Mouse (Mus musculus): ENCODE results near the gene Rangrf.
"Not testable (repeated sequence)": the region's sequence is repeated elsewhere in the genome, so short reads cannot be mapped to it uniquely, and the experiment has no call there.

Gene Rangrf

DNA sequence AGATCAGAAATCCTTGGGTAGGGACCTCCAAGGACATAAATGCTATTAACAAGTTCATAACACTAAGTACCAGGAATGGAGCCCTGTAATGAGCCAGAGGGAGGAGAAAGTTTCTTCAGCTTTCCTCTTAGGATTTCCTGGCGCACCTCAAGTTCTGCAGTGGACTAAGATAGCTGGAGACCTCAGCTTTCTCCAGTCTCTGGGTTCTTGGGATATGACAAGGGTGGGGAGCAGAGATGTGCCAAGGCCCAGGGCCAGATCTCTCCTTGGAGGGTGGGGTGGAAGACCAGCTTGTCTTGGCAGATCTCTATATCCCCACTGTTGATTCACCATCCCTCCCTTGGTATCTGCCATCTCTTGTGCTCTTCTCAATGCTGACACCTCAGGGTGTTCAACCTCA, 616 bp upstream of the Rangrf start:
- no peak for DNase-seq

DNA sequence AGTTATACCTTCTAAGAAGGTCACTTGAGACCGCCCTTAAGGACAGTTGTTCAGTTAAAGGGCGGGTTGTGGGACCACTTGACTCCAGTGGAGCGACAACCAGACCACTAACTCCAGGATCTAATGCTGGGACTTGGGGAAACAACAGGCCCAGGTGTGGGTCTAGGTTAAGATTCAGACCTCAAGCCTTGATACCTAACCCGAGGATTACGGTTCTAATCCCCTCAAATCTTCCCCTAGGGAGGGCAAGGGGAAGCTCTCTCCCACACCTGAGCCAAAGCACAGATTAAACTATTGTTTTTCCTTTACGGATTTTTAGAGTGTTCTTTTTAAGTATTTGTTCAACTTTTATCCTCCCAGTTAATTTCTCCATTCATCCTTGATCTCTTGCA, 930 bp downstream of the Rangrf start:
- DNase-seq: no peak

DNA sequence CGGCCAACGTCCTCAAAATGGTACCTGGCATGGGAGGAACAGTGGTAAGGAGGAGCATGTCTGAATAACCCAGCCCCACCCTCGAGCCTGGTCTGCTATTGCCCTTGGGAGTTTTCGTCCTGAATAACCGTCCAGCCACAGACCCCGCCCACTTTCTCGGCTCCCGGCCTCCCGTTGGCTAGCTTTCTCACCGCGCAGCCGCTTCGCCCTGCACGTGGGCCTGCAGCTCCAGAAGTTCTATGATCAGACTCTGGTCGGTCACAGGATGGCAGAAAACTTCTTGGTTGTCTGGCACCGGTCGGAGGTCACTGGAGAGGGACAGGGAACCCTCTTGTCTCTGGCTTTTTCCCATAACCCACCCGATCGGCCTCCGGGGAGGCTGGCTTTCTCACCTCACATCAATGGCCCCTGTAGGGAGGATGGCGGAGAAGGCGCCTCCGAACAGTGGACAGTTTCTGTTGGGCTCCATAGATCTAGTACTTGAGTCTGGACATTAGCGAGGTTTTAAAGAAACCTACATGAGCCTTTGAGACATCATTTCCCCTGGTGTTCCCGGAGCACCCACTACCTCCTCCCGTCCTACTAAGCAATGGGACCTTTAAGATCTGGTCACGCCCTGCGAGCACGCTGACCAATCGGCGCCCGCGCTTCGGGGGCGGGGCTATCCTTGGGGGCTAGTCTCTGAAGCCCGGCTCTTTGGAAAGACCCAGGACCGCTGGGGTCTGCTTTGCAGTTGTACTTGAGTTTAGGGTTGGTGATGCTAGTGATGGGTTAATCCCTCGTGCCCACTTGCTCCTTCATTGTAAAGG, 1.5 kb downstream of the Rangrf start:
- peak; percentile 79 for DNase-seq

DNA sequence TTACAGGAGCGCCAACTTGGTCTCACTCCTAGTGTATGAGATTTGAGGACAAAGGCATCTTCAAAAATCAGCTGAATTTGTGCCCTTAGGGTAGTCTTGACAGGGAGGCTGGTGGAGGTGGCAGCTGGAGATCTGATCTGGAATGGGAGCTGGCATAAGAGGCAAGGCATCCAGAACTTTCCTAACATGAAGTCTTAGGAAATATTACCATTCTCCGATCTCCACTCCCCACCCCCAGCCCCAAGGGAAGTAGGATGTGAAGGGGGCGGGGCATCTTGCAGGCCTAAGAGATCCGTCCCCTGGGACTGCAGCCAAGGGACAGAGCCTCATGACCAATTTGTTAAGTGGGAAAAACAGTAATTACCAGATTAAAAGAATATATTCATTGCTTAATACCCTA, 4.8 kb downstream of the Rangrf start:
- no peak for DNase-seq

DNA sequence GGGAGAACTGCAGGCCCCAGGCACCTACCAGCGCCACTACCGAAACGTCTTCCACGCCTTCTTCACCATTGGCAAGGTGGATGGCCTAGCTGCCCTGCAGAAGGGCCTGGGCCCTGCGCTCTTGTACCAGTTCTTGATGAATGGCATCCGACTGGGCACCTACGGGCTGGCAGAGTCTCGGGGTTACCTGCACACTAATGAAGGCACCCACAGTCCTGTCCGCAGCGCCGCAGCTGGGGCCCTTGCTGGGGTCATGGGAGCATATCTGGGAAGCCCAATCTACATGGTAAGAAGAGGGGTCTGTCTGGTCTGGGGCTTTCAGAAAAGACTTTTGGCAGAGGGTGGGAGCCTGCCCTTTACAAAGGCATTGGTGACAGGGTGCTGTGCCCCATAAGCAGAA, 6.2 kb downstream of the Rangrf start:
- no peak for DNase-seq

DNA sequence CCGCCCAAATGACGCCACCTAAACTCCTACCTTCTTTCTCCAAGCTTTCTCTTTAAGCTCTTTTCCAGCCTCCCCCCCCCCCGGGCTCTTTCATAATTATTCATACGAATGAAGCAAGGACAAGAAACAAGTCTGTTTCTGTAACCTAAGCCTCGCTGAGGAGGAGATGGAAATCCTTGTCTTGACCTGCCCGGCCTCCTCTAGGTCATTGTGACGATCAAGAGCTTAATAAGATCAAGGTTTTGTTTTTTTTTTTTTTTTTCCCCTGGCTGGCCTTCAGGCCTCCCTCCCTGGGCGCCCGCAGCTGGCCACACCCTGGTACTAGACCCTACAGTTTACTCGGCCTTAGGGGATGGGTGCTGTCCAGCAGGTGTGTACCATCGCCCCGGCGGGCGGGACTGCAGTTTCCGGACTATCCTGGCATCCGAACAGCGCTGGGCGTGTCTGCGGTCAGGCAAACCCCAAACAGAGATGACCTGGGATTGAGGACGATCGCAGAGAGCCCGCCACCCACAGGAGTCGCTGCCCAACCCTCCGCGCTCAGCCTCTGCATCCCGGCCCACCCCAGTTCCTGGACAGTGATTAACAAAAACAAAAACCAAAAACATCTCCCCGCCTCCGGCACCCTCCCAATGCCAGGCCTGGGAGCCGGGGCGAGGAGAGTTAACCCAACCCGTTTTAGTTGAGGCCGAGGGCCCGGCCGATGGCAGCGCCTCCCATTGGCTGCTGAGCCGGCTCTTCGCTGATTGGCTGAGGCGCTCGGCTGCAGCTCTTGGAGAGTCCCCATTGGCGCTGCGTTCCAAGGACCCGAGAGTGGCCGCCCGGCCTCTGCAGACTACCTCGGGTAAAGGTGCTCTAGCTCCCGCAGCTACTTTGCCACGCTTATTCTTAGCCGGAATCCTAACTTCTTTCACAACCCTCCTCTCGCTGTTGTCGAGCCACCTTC, 7.4 kb downstream of the Rangrf start, which contains the start of gene Slc25a35:
TSS of gene Slc25a35 (plus strand) at position 795 of the 946 bp plus-strand sequence.
- DNase-seq: peak; percentile 89

DNA sequence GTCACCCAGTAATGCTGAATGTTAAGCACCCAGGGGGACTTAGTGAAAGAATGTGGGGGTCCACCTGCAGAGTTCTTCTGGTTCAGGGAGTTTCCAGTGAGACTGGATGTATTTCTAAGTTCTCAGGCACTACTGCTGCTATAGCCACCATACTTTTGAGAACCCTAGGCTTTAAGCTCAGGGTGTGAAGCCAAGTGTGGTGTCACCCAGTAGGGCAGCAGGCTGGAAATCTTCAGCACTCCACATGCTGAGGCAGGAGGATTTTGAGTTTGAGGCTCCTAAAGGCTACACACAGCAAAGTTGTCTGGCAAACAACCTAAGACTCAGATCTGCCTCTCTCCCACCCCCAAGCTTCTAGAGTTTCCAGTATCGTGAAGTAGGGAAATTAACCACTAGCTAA, 8.4 kb downstream of the Rangrf start:
- no peak for DNase-seq

DNA sequence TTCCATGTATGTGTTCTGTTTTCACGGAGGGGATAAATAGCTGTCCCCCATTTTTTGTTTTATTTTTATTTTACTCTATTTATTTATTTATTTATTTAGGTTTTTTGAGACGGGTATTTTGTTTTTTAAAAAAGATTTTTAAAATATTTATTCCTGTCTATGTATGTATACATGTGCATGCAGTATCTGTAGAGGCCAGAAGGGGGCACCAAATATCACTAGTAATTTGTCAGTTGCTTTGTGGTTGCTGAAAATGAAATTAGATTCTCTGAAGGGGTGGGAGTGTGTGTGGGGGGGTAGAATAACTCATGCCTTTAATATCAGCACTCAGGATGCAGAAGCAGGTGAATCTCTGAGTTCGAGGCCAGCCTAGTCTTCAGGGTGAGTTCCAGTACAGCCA, 9.1 kb downstream of the Rangrf start:
- peak; percentile 69 for DNase-seq

DNA sequence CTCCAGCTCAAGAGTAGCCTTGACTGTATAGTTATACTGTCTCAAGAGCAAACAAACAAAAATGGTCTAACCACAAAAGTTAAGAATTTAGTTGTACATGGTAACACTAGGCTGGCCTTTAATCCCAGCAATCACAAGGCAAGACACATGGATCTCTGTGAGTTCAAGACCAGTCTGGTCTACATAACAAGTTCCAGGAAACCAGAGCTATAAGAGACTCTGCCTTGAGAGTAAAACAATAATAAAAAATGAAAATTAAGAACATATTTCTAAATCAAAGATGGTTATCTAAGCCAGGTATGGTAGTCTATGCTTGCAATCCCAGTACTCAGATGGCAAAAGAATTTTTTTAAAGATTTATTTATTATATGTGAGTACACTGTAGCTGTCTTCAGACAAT, 9.9 kb downstream of the Rangrf start:
- no peak for DNase-seq

DNA sequence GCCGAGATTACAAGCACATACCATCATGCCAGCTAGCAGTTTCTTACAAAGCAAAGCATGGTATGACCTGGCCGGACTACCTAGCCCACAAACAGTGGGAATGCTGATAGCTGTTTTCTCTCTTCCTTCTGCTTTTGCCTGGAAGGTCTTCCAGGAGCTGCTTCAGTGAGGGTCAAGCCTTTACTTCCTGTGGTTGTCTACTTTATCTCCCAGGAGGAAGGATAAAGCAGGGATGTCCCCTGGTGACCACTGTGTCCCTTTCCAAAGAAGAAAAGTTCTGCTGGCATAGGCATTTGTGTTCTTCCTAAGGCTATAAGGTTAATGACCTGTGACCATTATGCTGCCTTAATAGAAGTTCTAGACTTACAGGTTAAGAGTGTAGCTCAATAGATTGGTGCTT, 11.6 kb downstream of the Rangrf start:
- DNase-seq: no peak

DNA sequence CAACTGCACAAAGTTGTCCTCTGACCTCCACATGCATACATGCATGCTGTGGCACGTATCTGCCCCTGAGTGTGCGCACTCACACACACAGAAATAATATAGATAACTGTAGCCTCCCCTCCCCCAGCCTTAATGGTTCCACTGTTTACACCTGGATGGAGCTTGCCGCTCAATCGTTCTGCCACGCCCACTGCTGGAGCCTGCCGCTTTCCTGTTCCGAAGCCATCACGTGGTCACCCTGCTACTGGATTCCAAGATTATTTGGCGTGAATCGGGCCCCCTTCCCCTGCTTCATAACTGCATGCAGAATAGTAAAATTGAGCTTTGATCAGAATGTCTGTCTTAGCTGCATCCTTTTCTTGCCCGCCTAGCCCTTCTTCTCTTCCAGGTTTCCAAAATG, 12.8 kb downstream of the Rangrf start:
- DNase-seq: not testable (repeated sequence)

DNA sequence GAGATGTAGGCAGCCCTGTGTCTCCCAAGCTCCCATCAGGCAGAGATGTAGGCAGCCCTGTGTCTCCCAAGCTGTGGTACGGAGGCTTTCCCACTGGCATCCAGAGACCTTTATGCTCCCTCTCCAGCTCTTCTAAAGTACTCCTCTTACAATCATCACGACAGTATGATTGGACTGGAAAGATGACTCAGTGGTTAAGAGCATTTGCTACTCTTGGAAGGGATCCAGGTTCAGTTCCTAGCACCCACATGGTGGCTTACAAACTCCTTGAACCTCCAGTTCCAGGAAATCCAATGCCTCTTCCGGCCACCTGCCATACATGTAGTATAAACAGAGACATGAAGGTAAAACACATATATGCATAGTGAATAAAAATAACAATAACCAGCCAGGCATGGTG, 13.4 kb downstream of the Rangrf start:
- DNase-seq: no peak

DNA sequence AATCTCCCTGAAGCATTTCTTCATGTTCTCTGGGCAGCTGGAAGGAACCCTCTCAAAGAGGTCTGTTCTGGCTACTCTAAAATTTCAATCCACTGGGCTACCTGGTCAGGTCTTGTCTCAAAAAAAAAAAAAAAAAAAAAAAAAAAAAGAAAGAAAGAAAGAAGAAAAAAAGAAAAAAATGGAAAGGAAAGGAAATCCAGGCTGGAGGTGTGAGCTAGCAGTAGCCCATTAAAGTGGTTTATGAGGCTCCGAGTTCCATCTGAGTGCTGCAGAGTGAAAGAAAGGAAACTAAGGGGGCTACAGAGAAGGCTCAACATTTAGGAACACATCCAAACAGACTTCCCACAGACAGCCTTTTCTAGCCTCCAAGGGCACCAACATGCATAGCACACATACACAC, 17.0 kb downstream of the Rangrf start:
- DNase-seq: no peak

DNA sequence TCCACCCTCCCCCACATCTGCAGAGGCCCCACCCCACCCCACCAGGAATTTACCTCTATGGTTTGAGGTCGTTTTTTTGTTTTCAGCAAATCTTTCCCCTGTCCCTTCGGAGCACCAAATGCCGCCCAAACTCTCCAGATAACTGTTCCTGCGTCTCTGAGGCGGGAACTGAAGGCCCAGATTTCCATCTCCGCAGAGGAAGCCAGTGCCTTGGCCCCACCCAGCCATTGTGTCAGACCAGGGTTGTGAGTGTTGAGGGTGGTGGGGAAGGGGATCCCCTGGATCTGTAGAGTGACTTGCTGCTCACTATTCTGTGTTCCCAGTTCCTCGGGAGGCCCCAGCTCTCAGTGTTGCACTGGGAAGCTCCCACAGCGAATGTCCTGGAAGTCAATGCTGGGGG, 17.7 kb downstream of the Rangrf start, which contains the start of gene Arhgef15:
TSS of gene Arhgef15 (minus strand) at position 173 of the 400 bp plus-strand sequence.
- no peak for DNase-seq

DNA sequence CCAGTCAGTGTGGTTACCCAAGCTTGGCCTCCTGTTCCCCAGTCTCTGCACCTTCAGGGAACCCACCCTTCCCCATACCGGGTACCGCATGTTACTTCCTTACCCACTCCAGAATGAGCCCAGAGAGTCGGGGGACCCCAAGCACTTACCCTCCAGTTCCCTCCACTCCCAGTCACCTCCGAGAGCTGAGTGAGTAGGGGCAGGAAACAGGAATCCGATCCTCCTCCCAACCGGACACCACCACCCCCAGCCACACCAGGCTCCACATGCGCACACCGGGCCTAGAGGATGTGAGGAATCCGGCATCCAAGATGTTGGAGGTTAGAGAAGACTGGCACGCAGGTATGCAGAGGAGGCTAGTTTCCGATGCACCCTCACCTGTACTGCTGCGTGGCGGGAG, 18.3 kb downstream of the Rangrf start:
- no peak for DNase-seq

DNA sequence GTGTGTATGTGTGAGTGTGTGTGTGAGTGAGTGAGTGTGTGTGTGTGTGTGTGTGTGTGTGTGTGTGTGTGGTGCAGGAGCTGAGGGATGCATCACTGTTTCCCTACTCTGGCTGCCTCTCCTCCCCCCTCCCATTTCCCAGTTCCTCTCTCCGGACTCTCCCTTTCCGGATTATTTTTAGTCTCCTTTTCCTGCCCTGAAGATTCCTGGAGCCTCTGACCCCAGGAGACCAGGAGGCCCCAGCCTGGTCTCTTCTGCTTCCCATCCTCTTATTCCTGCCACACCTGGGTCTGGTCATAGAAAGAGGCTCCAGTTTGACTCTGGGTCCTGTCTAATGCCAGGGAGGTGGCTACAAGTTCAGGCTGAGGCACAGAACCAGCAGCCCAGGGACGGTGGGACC, 18.9 kb downstream of the Rangrf start:
- no peak for DNase-seq

DNA sequence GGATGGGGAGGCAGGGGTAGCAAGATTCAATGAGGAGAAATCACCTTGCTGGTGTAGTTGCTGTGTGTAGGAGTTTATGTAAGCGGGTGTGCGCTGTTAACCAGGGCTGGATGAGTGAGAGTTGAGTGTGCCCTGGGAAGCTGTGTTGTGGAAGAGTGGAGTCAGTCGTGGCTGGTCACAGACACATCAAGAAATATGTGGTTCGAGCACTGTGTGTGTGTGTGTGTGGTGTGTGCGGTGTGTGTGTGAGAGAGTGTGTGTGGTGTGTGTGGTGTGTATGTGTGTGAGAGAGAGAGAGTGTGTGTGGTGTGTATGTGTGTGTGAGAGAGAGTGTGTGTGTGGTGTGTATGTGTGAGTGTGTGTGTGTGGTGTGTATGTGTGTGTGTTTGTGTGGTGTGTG, 19.5 kb downstream of the Rangrf start:
- DNase-seq: no peak

DNA sequence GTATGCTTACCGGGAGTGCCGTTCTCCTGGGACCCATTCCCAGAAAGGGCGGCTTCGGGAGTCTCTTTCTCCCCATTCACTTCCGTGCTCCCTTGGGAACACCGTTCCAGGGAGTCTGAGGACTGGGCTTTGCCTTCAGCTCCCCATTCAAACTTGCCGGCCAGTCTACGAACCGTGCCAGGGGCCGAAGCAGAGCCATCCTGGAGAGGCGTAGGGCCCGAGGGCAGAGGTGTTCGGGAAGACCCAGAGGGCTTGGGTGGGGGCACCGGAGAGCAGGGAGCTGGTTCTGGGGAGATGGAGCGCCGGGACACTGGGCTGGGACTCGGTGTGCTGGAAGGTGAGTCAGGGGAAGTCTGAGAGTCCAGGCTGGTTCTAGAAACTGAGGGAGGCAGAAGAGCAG, 20.6 kb downstream of the Rangrf start:
- DNase-seq: no peak

DNA sequence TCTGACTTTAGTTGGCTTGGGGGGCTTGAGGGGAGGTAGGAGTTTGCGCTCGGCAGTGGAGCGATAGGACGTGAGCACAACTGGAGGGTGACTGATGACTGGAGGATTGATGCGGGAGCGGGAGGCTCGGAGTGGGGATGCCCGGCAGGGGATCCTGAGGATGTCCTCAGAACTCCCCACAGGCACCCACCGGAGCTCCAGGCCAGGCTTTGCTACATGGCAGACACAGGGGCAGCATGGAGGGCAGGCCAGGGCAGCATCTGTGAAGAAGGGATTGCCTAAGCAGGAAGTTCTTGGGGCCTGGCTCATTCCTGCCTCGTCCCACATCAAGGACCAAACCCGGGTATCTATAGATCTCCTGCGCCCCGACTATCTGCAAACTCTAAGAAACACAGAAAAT, 21.1 kb downstream of the Rangrf start:
- no peak for DNase-seq

DNA sequence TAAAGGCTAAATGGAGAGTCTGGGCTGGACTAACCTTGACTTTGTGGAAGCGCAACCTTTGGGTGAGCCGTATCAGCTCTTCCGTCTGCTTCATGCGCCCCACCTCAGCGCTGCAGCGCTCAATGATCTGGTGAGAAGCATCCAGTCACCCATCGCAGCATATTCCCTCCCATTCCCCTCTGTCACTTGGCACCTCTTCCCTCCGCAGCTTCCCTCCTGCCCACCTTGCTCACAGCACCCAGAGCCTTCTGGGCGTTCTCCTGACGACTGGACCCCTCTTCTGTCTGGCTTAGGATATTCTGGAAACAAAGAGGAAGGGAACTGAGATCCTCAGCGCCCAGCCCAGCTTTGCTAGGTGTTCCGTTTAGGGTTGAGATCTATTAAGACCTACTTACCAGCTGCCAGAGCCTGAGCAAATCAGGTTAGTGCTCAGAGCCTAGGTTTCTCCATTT, 27.4 kb downstream of the Rangrf start:
- no peak for DNase-seq

DNA sequence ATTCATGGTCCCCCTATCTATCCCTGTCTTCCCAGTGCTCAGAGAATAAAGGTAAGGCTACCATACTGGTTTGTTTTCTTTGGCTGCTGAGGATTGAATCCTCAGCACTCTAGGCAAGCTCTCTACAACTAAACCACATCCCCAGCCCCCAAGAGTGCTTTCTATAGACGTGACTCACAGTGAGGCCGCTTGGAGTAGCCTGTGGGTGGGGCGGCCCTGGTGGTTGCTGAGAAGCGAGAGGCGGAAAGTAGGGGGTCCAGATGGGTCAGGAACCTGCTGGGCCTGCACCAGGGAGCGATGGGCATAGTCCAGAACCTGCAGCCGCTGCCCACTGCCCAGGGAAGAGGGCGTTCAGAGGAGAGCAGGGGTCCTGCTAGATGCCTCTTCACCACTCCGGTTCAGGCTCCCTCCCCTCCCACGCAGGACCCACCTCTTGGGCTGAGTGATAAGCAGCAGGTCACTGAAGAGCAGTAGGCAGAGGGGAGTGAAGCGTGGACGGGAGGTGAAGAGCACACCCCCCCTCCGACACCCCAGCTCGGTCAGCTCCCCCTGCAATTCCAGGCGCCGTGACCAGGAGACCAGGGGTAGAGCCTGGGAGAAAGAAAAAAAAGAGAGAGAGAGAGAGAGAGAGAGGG, 28.1 kb downstream of the Rangrf start:
- DNase-seq: no peak

DNA sequence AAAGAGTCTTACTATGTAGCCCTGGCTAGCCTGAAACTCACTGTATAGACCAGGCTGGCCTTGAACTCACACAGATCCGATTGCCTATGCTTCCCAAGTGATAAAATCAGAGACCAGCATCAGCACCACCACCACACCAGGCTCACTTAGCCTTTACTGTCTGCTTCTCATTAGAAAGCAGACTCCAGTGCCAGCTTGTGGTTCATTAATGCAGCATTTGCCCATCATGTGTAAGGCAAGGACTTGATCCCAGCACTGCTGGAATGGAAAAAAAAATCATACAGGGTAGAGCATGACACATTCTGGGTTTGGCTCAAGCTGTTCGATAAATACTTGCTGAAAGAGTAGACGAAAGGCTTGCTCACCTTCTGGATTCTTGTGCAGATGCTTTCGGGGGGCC, 29.0 kb downstream of the Rangrf start:
- no peak for DNase-seq

DNA sequence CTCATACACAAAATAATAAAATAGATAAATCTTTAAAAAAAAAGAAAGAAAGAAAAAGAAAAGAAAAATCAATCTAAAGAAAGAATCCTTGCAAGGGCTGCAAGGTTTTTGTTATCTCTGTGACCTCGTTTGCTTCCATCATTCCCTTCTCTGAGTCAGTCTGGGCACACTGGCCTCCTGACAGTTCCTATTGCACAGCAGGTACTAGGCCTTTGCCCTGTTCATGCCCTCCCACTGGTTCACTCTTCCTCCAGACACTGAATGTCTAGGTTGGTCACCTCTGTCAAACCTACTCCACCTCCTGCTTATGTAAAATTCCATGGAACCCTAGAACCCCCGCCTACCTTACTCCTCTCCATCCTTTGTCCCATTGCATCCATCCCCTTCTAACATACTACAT, 29.7 kb downstream of the Rangrf start:
- DNase-seq: no peak
